33 mouse cellular contexts compared by ENCODE assay signal in the genomic region with DNA sequence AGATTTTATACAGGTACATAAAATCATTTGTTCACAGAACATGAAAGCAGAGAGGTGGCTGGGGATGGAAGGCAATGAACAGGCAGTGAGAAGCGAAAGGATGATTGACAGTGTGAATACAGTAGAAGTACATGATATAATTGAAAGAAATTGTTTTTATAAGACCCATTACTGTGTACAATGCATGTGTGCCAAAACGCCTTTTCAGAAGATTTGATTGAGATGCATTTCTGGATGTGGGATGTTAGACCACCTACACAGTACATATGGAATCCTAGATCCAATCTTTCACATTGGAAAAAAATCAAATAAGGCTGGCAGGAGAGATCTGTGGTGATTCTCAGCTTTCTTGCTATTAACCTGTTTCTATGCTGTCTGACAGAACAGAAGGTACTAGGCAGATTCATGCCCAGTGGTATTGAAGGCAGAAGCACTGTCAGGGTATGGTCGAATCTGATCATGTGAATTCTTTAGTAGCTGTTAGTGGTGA.
DNase-seq lines count a peak whose midpoint lies in the region; ATAC-seq lines count a peak whose summit lies in the region.
"Had no signal": no experiment of that assay in that cellular context is flagged by ENCODE, and none has a peak within 500 bp of the region (broad histone marks: within the 10 kb centered on the region; RNA-seq: fewer than 3 reads in every experiment).

No protein-coding gene starts in this region.

- 75% methylated on average over 3 of the region's 3 CpGs for WGBS in forebrain, embryonic 16.5 days
- 86% methylated on average over 3 of the region's 3 CpGs for WGBS in forebrain, embryonic 13.5 days
- WGBS in hindbrain, embryonic 11.5 days: 89% methylated on average over 3 of the region's 3 CpGs

- H3K4me3 ChIP-seq in forebrain, embryonic 16.5 days (replicated peaks; ENCODE audit: low read length): no peak overlapping the region
- no peak overlapping the region for H3K4me3 ChIP-seq in forebrain, embryonic 13.5 days
- no peak overlapping the region for H3K4me3 ChIP-seq in hindbrain, embryonic 11.5 days (ENCODE audit: low read depth, low read length)
- H3K4me3 ChIP-seq: embryonic facial prominence, embryonic 13.5 days; erythroblast, embryonic 14.5 days; forebrain, embryonic 12.5 days; gastrocnemius, adult 2 months; hindbrain, embryonic 13.5 days; liver, embryonic 12.5 days had no signal

- H3K4me1 ChIP-seq in forebrain, embryonic 16.5 days (replicated peaks; ENCODE audit: control insufficient read depth, insufficient read depth, low read length): no peaks in the 10 kb centered on the region
- no peaks in the 10 kb centered on the region for H3K4me1 ChIP-seq in forebrain, embryonic 13.5 days
- no peaks in the 10 kb centered on the region for H3K4me1 ChIP-seq in hindbrain, embryonic 11.5 days (replicated peaks; ENCODE audit: control insufficient read depth, insufficient read depth, low read length)
- H3K4me1 ChIP-seq: embryonic facial prominence, embryonic 13.5 days; forebrain, embryonic 12.5 days; hindbrain, embryonic 13.5 days; liver, embryonic 12.5 days had no signal

- ATAC-seq in forebrain, embryonic 16.5 days: peak; percentile 58; the same call in 1 of the 2 replicates
- no peak; the same call in 1 of the 2 replicates for ATAC-seq in forebrain, embryonic 13.5 days
- ATAC-seq in erythroblast, adult 5-6 weeks (replicated peaks; ENCODE audit: low FRiP score, poor library complexity, severe bottlenecking): no peak
- ATAC-seq in hindbrain, embryonic 11.5 days (ENCODE audit: low FRiP score): no peak
- ATAC-seq: intestine, embryonic 16.5 days; liver, embryonic 12.5 days; liver, postnatal 0 days; midbrain, embryonic 16.5 days; Patski had no signal

- DNase-seq in layer of hippocampus, adult 8-10 months (ENCODE audit: low spot score in 2 of 2): peak; percentile 2
- no peak for DNase-seq in layer of hippocampus, adult 9-10 months (ENCODE audit: low spot score)
- peak; percentile 4 to 11 for DNase-seq in right cerebral cortex, adult 2 months (ENCODE audit: low spot score in 2 of 2)
- no peak for DNase-seq in right cerebral cortex, postnatal 4 days
- DNase-seq in hindbrain, embryonic 11.5 days (ENCODE audit: low spot score): no peak
- DNase-seq: adrenal gland, postnatal 10 days; cerebellum, adult 11-12 months; cerebellum, adult 9-11 months; gastrocnemius, adult 2 months; gastrocnemius, postnatal 36 days; heart, adult 18-20 months; heart, postnatal 36 days; kidney, adult 8-10 months; liver, postnatal 0 days; lung, postnatal 36 days; right cerebral cortex, postnatal 14 days; spleen, adult 18-20 months; thymus, adult 18-20 months; thymus, postnatal 25 days had no signal

- H3K27me3 ChIP-seq in forebrain, embryonic 16.5 days (replicated peaks; ENCODE audit: control insufficient read depth, insufficient read depth, low read length): no peaks in the 10 kb centered on the region
- no peaks in the 10 kb centered on the region for H3K27me3 ChIP-seq in forebrain, embryonic 13.5 days
- H3K27me3 ChIP-seq in hindbrain, embryonic 11.5 days (ENCODE audit: control insufficient read depth, insufficient read depth, low read length): no peaks in the 10 kb centered on the region
- H3K27me3 ChIP-seq: embryonic facial prominence, embryonic 13.5 days; forebrain, embryonic 12.5 days; hindbrain, embryonic 13.5 days; liver, embryonic 12.5 days had no signal

- no peak overlapping the region for H3K27ac ChIP-seq in forebrain, embryonic 16.5 days (ENCODE audit: low read length)
- H3K27ac ChIP-seq in forebrain, embryonic 13.5 days: no peak overlapping the region
- no peak overlapping the region for H3K27ac ChIP-seq in hindbrain, embryonic 11.5 days (ENCODE audit: low read depth, low read length)
- H3K27ac ChIP-seq: embryonic facial prominence, embryonic 13.5 days; forebrain, embryonic 12.5 days; gastrocnemius, adult 2 months; hindbrain, embryonic 13.5 days; kidney, postnatal 0 days; liver, embryonic 12.5 days had no signal

- H3K4me2 ChIP-seq in forebrain, embryonic 16.5 days (ENCODE audit: low read length): no peak overlapping the region
- H3K4me2 ChIP-seq in forebrain, embryonic 13.5 days: no peak overlapping the region
- H3K4me2 ChIP-seq in hindbrain, embryonic 11.5 days (replicated peaks; ENCODE audit: low read depth, low read length): no peak overlapping the region
- H3K4me2 ChIP-seq: embryonic facial prominence, embryonic 13.5 days; forebrain, embryonic 12.5 days; heart, embryonic 11.5 days; hindbrain, embryonic 13.5 days; liver, embryonic 12.5 days; midbrain, embryonic 11.5 days had no signal

- H3K9me3 ChIP-seq in forebrain, embryonic 16.5 days (ENCODE audit: control insufficient read depth, low read length): no peaks in the 10 kb centered on the region
- H3K9me3 ChIP-seq in forebrain, embryonic 13.5 days (replicated peaks): no peaks in the 10 kb centered on the region; the same call in 1 of the 2 replicates
- H3K9me3 ChIP-seq in hindbrain, embryonic 11.5 days (ENCODE audit: control insufficient read depth, low read length): no peaks in the 10 kb centered on the region
- H3K9me3 ChIP-seq: forebrain, embryonic 12.5 days; hindbrain, embryonic 13.5 days; liver, embryonic 12.5 days had no signal

- no peak overlapping the region for H3K9ac ChIP-seq in forebrain, embryonic 16.5 days (replicated peaks; ENCODE audit: low read depth, low read length)
- no peak overlapping the region for H3K9ac ChIP-seq in forebrain, embryonic 13.5 days
- H3K9ac ChIP-seq in hindbrain, embryonic 11.5 days (ENCODE audit: low read depth, low read length): no peak overlapping the region
- H3K9ac ChIP-seq: embryonic facial prominence, embryonic 13.5 days; forebrain, embryonic 12.5 days; hindbrain, embryonic 13.5 days; liver, embryonic 12.5 days; liver, postnatal 0 days had no signal

- H3K36me3 ChIP-seq in forebrain, embryonic 16.5 days (ENCODE audit: control insufficient read depth, insufficient read depth): no peaks in the 10 kb centered on the region
- H3K36me3 ChIP-seq in forebrain, embryonic 13.5 days (ENCODE audit: poor library complexity, severe bottlenecking): no peaks in the 10 kb centered on the region
- H3K36me3 ChIP-seq in hindbrain, embryonic 11.5 days (ENCODE audit: control insufficient read depth, insufficient read depth, low read length): no peaks in the 10 kb centered on the region
- H3K36me3 ChIP-seq: embryonic facial prominence, embryonic 13.5 days; forebrain, embryonic 12.5 days; hindbrain, embryonic 13.5 days; liver, embryonic 12.5 days had no signal

Comparison
In these comparisons a context has a peak if more than half of its experiments do, and no peak if none do; other contexts are left out.
1. DNase-seq: peak in layer of hippocampus, adult 8-10 months (2 of 2) and right cerebral cortex, adult 2 months (2 of 2); none in layer of hippocampus, adult 9-10 months (single experiment), right cerebral cortex, postnatal 4 days (single experiment) and hindbrain, embryonic 11.5 days (single experiment).